Mouse (Mus musculus) brain, embryonic 14.5 days (tissue): Measurements from ENCODE around the gene Dner.

ENCODE experiments used
- CTCF ChIP-seq: fragments of 200-500 bp; IDR thresholded peaks from 2 replicates; pipeline ENCODE4 v1.5.1; 2012; ENCODE audit warnings: inconsistent platforms, mild to moderate bottlenecking, moderate library complexity, borderline replicate concordance; ENCODE audit not compliant: insufficient read depth, insufficient read length; ENCODE audit errors: extremely low read depth
- POLR2A ChIP-seq: fragments of 200-500 bp; IDR thresholded peaks from 2 replicates; pipeline ENCODE4 v1.6.1; 2012; ENCODE audit warnings: mild to moderate bottlenecking, inconsistent platforms, borderline replicate concordance; ENCODE audit not compliant: poor library complexity, insufficient read depth, insufficient read length, severe bottlenecking; ENCODE audit errors: extremely low read depth

DNA sequence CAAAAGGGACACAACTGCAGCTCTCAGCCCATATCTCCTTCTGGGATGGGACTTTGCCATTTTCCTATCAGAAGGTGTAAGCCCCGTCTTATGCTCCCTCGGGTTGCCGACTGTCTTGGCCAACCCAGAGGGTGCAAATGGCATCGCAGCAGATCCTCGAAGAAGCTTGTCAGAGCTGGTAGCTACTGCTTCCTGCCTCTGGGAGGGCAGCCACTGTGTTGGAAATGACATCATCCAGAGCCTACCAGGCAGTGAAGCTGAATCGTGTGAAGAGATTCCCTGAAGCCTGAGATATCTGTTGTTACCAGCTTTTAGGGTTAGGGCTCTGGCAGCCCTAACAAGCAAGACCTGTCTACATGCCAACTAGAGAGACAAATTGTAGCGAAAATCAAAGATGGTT, 81.4 kb downstream of the Dner start:
- no peak for TF ChIP-seq POLR2A
- TF ChIP-seq CTCF, result no peak
